In the genomic region with DNA sequence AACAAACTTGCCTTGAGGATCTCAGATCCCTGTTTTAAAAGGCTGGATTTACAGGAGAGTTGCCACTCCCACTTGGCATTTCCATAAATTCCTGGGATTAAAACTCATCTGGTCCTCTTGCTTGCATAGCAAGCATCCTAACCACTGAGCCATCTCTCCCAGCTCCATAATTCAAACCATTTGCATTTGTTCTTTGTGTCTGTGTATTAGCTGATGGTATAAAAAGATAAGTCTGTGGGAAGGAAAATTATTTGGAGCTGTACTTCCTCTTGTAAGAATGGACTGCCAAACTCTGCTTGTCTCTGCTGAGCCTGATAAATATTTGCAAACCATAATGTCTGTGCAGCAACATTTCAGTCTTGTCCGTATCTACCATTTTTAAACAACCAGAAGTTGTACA, we compare ENCODE assay signal across 24 mouse cellular contexts.
DNase-seq lines count a peak whose midpoint lies in the region; ATAC-seq lines count a peak whose summit lies in the region.
"Had no signal": no experiment of that assay in that cellular context is flagged by ENCODE, and none has a peak within 500 bp of the region (broad histone marks: within the 10 kb centered on the region; RNA-seq: fewer than 3 reads in every experiment).

No protein-coding gene starts in this region.

- H3K4me2 ChIP-seq in lung, embryonic 16.5 days (ENCODE audit: low read depth, low read length): no peak overlapping the region
- no peak overlapping the region for H3K4me2 ChIP-seq in embryonic facial prominence, embryonic 14.5 days (ENCODE audit: low read depth, low read length)
- H3K4me2 ChIP-seq: embryonic facial prominence, embryonic 13.5 days; forebrain, embryonic 13.5 days; heart, embryonic 13.5 days; hindbrain, embryonic 12.5 days; hindbrain, embryonic 15.5 days had no signal

- peaks cover 9% of the 10 kb centered on the region for H3K4me1 ChIP-seq in lung, embryonic 16.5 days (replicated peaks; ENCODE audit: control insufficient read depth, insufficient read depth, low read length)
- H3K4me1 ChIP-seq in embryonic facial prominence, embryonic 14.5 days (ENCODE audit: control insufficient read depth, insufficient read depth, low read length): no peaks in the 10 kb centered on the region
- H3K4me1 ChIP-seq in heart, embryonic 10.5 days: no peaks in the 10 kb centered on the region
- H3K4me1 ChIP-seq: forebrain, embryonic 10.5 days; forebrain, embryonic 13.5 days; heart, embryonic 13.5 days; hindbrain, embryonic 12.5 days; hindbrain, embryonic 15.5 days had no signal

- no peak for DNase-seq in lung, postnatal 4 days
- DNase-seq in embryonic facial prominence, embryonic 14.5 days (ENCODE audit: low spot score): peak; percentile 26
- DNase-seq in lung, postnatal 14 days: peak; percentile 10
- no peak for DNase-seq in gastrocnemius, postnatal 14 days
- no peak for DNase-seq in kidney, adult 9 months
- DNase-seq in heart, embryonic 10.5 days (ENCODE audit: low spot score): no peak
- DNase-seq: adrenal gland, postnatal 10 days; adrenal gland, postnatal 36 days; cerebellum, adult 18-20 months; cerebellum, adult 9-10 months; cerebellum, postnatal 14 days; gastrocnemius, adult 2 months; gastrocnemius, postnatal 25 days; heart, adult 18-20 months; heart, postnatal 14 days had no signal

- intact Hi-C loops in gastrocnemius, postnatal 14 days (cut with DNase I; ENCODE audit: low total_unique reads): no loop called here

- peak; percentile 28; the same call in 1 of the 2 replicates for ATAC-seq in lung, embryonic 16.5 days (ENCODE audit: low read depth)
- ATAC-seq in embryonic facial prominence, embryonic 14.5 days (ENCODE audit: low read depth): no peak
- ATAC-seq: CD4-positive, CD25-positive, alpha-beta regulatory T cell, adult 4 months; forebrain, embryonic 13.5 days; forebrain, embryonic 16.5 days had no signal

- no peak overlapping the region for H3K4me3 ChIP-seq in lung, embryonic 16.5 days (ENCODE audit: low read length)
- H3K4me3 ChIP-seq in embryonic facial prominence, embryonic 14.5 days (ENCODE audit: low read depth, low read length): no peak overlapping the region
- no peak overlapping the region for H3K4me3 ChIP-seq in heart, embryonic 10.5 days
- H3K4me3 ChIP-seq: embryonic facial prominence, embryonic 13.5 days; forebrain, embryonic 10.5 days; forebrain, embryonic 13.5 days; gastrocnemius, adult 2 months; heart, embryonic 13.5 days; hindbrain, embryonic 12.5 days; hindbrain, embryonic 15.5 days had no signal

- no peaks in the 10 kb centered on the region for H3K36me3 ChIP-seq in lung, embryonic 16.5 days (ENCODE audit: control insufficient read depth, insufficient read depth, low read length)
- H3K36me3 ChIP-seq in embryonic facial prominence, embryonic 14.5 days (ENCODE audit: control insufficient read depth, insufficient read depth, low read length): no peaks in the 10 kb centered on the region
- H3K36me3 ChIP-seq in heart, embryonic 10.5 days: no peaks in the 10 kb centered on the region
- H3K36me3 ChIP-seq: embryonic facial prominence, embryonic 13.5 days; forebrain, embryonic 10.5 days; heart, embryonic 13.5 days; hindbrain, embryonic 12.5 days; hindbrain, embryonic 15.5 days had no signal

- 24% methylated on average over 1 of the region's 1 CpGs for WGBS in lung, embryonic 16.5 days
- WGBS in embryonic facial prominence, embryonic 14.5 days: 70% methylated on average over 1 of the region's 1 CpGs
- WGBS in heart, embryonic 10.5 days: 92% methylated on average over 1 of the region's 1 CpGs

- H3K9ac ChIP-seq in lung, embryonic 16.5 days (ENCODE audit: low read length): no peak overlapping the region
- no peak overlapping the region for H3K9ac ChIP-seq in embryonic facial prominence, embryonic 14.5 days (ENCODE audit: low read depth, low read length)
- H3K9ac ChIP-seq: embryonic facial prominence, embryonic 13.5 days; forebrain, embryonic 13.5 days; heart, embryonic 13.5 days; hindbrain, embryonic 12.5 days; hindbrain, embryonic 15.5 days had no signal

- H3K27ac ChIP-seq in lung, embryonic 16.5 days (ENCODE audit: low read length): no peak overlapping the region
- H3K27ac ChIP-seq in embryonic facial prominence, embryonic 14.5 days (replicated peaks; ENCODE audit: low read depth, low read length): 0 out of 2 replicates have a peak overlapping the region, but pooled peaks have one; percentile 10
- no peak overlapping the region for H3K27ac ChIP-seq in heart, embryonic 10.5 days
- H3K27ac ChIP-seq: embryonic facial prominence, embryonic 13.5 days; forebrain, embryonic 10.5 days; forebrain, embryonic 13.5 days; gastrocnemius, adult 2 months; heart, embryonic 13.5 days; hindbrain, embryonic 12.5 days; hindbrain, embryonic 15.5 days had no signal

- no peaks in the 10 kb centered on the region for H3K27me3 ChIP-seq in lung, embryonic 16.5 days (ENCODE audit: control insufficient read depth, insufficient read depth, low read depth, low read length)
- no peaks in the 10 kb centered on the region for H3K27me3 ChIP-seq in embryonic facial prominence, embryonic 14.5 days (replicated peaks; ENCODE audit: control insufficient read depth, insufficient read depth, low read length)
- no peaks in the 10 kb centered on the region for H3K27me3 ChIP-seq in heart, embryonic 10.5 days (ENCODE audit: insufficient read depth, poor library complexity, severe bottlenecking)
- H3K27me3 ChIP-seq: embryonic facial prominence, embryonic 13.5 days; forebrain, embryonic 13.5 days; heart, embryonic 13.5 days; hindbrain, embryonic 12.5 days; hindbrain, embryonic 15.5 days had no signal

- no peaks in the 10 kb centered on the region for H3K9me3 ChIP-seq in lung, embryonic 16.5 days (ENCODE audit: control insufficient read depth, low read length)
- no peaks in the 10 kb centered on the region for H3K9me3 ChIP-seq in embryonic facial prominence, embryonic 14.5 days (ENCODE audit: control insufficient read depth, low read length)
- no peaks in the 10 kb centered on the region for H3K9me3 ChIP-seq in heart, embryonic 10.5 days
- H3K9me3 ChIP-seq: embryonic facial prominence, embryonic 13.5 days; forebrain, embryonic 10.5 days; forebrain, embryonic 13.5 days; heart, embryonic 13.5 days; hindbrain, embryonic 12.5 days; hindbrain, embryonic 15.5 days had no signal

Comparison
In these comparisons a context has a peak if more than half of its experiments do, and no peak if none do; other contexts are left out.
1. DNase-seq: peak in embryonic facial prominence, embryonic 14.5 days (single experiment) and lung, postnatal 14 days (single experiment); none in lung, postnatal 4 days (0 of 2), gastrocnemius, postnatal 14 days (single experiment), kidney, adult 9 months (single experiment) and heart, embryonic 10.5 days (single experiment).